Mouse (Mus musculus): ENCODE measurements at regions not wholly inside any gene's neighbourhood (a gene's known extent, or its start where the extent isn't known, plus 50 kb on each side); places are given as distances from the start of the nearest gene placed in this dataset.

- no peak for DNase-seq
These were observed 87.8 kb upstream of the Enpp6 start for GRCm38 (mm10) chr8:46898697-46899445.

- DNase-seq, result no peak
These were observed 85.9 kb upstream of the Enpp6 start for GRCm38 (mm10) chr8:46900826-46901225.

- no peak for DNase-seq
These were observed 82.0 kb upstream of the Enpp6 start for GRCm38 (mm10) chr8:46904731-46905130.

- no peak for DNase-seq
These were observed 79.3 kb upstream of the Enpp6 start for GRCm38 (mm10) chr8:46907390-46907789.

GRCm38 (mm10) chr8:46908186-46908585, 78.5 kb upstream of the Enpp6 start:
- DNase-seq, result no peak

GRCm38 (mm10) chr8:46913956-46914355, 72.7 kb upstream of the Enpp6 start:
- no peak for DNase-seq

- no peak for DNase-seq
These were observed 66.6 kb upstream of the Enpp6 start for GRCm38 (mm10) chr8:46920071-46920470.

GRCm38 (mm10) chr8:46921075-46921474, 65.6 kb upstream of the Enpp6 start:
- DNase-seq, result no peak

- DNase-seq, result no peak
These were observed 65.1 kb upstream of the Enpp6 start for GRCm38 (mm10) chr8:46921585-46921984.

- no peak for DNase-seq
These were observed 61.7 kb upstream of the Enpp6 start for GRCm38 (mm10) chr8:46924787-46925548.

- no peak for DNase-seq
These were observed 58.0 kb upstream of the Enpp6 start for GRCm38 (mm10) chr8:46928718-46929117.

- no peak for DNase-seq
These were observed 57.0 kb upstream of the Enpp6 start for GRCm38 (mm10) chr8:46929678-46930077.

GRCm38 (mm10) chr8:46931267-46931666, 55.4 kb upstream of the Enpp6 start:
- no peak for DNase-seq

- DNase-seq, result no peak
These were observed 53.4 kb upstream of the Enpp6 start for GRCm38 (mm10) chr8:46933256-46933655.

- DNase-seq, result peak; percentile 46
These were observed 52.4 kb upstream of the Enpp6 start for GRCm38 (mm10) chr8:46934254-46934653.

GRCm38 (mm10) chr8:46934898-46935297, 51.8 kb upstream of the Enpp6 start:
- DNase-seq, result peak; percentile 42 to 53

GRCm38 (mm10) chr8:46936039-46936438, 50.6 kb upstream of the Enpp6 start:
- peak in 1 of 2 experiments; percentile 16 for DNase-seq

All from layer of hippocampus, postnatal 36 days (tissue).